Comparison of ENCODE assay signal across 8 mouse cellular contexts in the genomic region with DNA sequence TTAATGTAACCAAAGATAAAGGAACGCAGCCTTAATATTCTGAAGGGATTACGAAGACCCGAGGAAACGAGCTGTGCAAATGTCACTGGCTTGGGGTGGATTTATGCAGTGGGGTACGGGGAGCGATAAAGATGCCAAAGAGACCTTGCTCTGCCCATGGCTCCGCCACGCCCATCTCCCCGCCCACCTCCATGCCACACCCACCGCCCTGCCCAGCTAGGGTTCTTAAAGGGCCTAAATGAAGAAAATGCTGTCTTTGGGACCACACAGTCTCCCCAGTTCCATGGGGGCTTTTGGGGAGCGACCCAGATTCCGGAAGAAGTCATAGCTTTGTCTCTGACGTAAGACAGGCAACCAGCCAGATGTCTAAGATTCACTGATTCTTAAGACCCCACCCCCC.
DNase-seq lines count a peak whose midpoint lies in the region; ATAC-seq lines count a peak whose summit lies in the region.

No protein-coding gene starts in this region.

- H3K27me3 ChIP-seq in intestine, embryonic 16.5 days (replicated peaks; ENCODE audit: control insufficient read depth, insufficient read depth, low read length) = peaks cover 15% of the 10 kb centered on the region; the same call in 1 of the 2 replicates
- H3K27me3 ChIP-seq in midbrain, embryonic 10.5 days (ENCODE audit: low read depth, poor library complexity, severe bottlenecking) = peaks cover 87% of the 10 kb centered on the region

- H3K4me1 ChIP-seq in intestine, embryonic 16.5 days (ENCODE audit: control insufficient read depth, insufficient read depth, low read length) = peaks cover 30% of the 10 kb centered on the region
- H3K4me1 ChIP-seq in midbrain, embryonic 10.5 days = peaks cover 57% of the 10 kb centered on the region

- no peaks in the 10 kb centered on the region for H3K9me3 ChIP-seq in intestine, embryonic 16.5 days (ENCODE audit: control insufficient read depth, low read length)
- 0 out of 2 replicates have a peak, but pooled peaks cover 4% of the 10 kb centered on the region for H3K9me3 ChIP-seq in midbrain, embryonic 10.5 days (replicated peaks)

- no peak overlapping the region for H3K9ac ChIP-seq in intestine, embryonic 16.5 days (ENCODE audit: low read depth, low read length)

- peak overlapping the region; percentile 70; the same call in 1 of the 2 replicates for H3K4me2 ChIP-seq in intestine, embryonic 16.5 days (ENCODE audit: low read depth, low read length)

- no peaks in the 10 kb centered on the region for H3K36me3 ChIP-seq in intestine, embryonic 16.5 days (ENCODE audit: control insufficient read depth, insufficient read depth, low read length)
- H3K36me3 ChIP-seq in midbrain, embryonic 10.5 days = no peaks in the 10 kb centered on the region

- 7% methylated on average over 13 of the region's 13 CpGs for WGBS in intestine, embryonic 16.5 days
- WGBS in midbrain, embryonic 10.5 days = 7% methylated on average over 13 of the region's 13 CpGs

- no peak overlapping the region for H3K27ac ChIP-seq in intestine, embryonic 16.5 days (ENCODE audit: low read length)
- H3K27ac ChIP-seq in midbrain, embryonic 10.5 days (replicated peaks) = no peak overlapping the region

- no peak overlapping the region for H3K4me3 ChIP-seq in intestine, embryonic 16.5 days (ENCODE audit: low read length)
- H3K4me3 ChIP-seq in midbrain, embryonic 10.5 days = peak overlapping the region; percentile 50

- peak; percentile 27 to 50 for DNase-seq in spleen, adult 18-20 months
- no peak for DNase-seq in spleen, adult 12 weeks (ENCODE audit: low spot score)
- DNase-seq in embryo, embryonic 10.5 days (ENCODE audit: low spot score) = peak; percentile 68
- DNase-seq in midbrain, embryonic 10.5 days (ENCODE audit: low spot score) = peak; percentile 45
- DNase-seq in layer of hippocampus, adult 11-12 months (ENCODE audit: low spot score) = no peak
- no peak for DNase-seq in gastrocnemius, adult 18-20 months (ENCODE audit: low spot score)

- ATAC-seq in intestine, embryonic 16.5 days = peak; percentile 52; the same call in 1 of the 2 replicates
- no peak for ATAC-seq in activated CD4-positive, CD25-positive, alpha-beta regulatory T cell, adult 4 months

Comparison
In these comparisons a context has a peak if more than half of its experiments do, and no peak if none do; other contexts are left out.
1. DNase-seq: peak in spleen, adult 18-20 months (2 of 2), embryo, embryonic 10.5 days (single experiment) and midbrain, embryonic 10.5 days (single experiment); none in spleen, adult 12 weeks (single experiment), layer of hippocampus, adult 11-12 months (single experiment) and gastrocnemius, adult 18-20 months (single experiment).